Mouse (Mus musculus) MEL (cell line): ENCODE data around the gene Mog. TPM values are rescaled to one million over a fixed set of nuclear protein-coding genes. Genes with fewer than 3 reads are reported as not detected.

ENCODE experiments used
- DNase-seq: peaks from one replicate; pipeline ENCODE4 v3.0.0; 2011; ENCODE audit warnings: low read depth, low spot score
- H3K27ac ChIP-seq: 2 replicates; pipeline ENCODE4 v1.5.1; 2012; ENCODE audit warnings: low read depth, mild to moderate bottlenecking, control low read depth, low read length, moderate library complexity; ENCODE audit not compliant: control insufficient read depth
- H3K27me3 ChIP-seq, 2 experiments: fragments of 150-350 bp in 1 of 2; sonication (generic) in 1 of 2; 2 replicates each; pipeline ENCODE4 v1.6.1; 2012; ENCODE audit warnings: low read length in 2 of 2, mild to moderate bottlenecking in 2 of 2, improper control_type of control experiment in 1 of 2, moderate library complexity in 1 of 2; ENCODE audit not compliant: insufficient read depth in 2 of 2, control insufficient read depth in 1 of 2
- H3K36me3 ChIP-seq, 2 experiments: 2 replicates each; pipeline ENCODE4 v1.6.1; 2012 to 2014; ENCODE audit warnings: low read length in 2 of 2, improper control_type of control experiment in 1 of 2, inconsistent platforms in 1 of 2, mild to moderate bottlenecking in 1 of 2; ENCODE audit not compliant: insufficient read depth in 2 of 2, control insufficient read depth in 1 of 2
- H3K4me1 ChIP-seq, 2 experiments: fragments of 150-350 bp in 1 of 2; sonication (generic) in 1 of 2; 2 replicates each; pipeline ENCODE4 v1.6.1; 2012; ENCODE audit warnings: low read length in 2 of 2, improper control_type of control experiment in 1 of 2, mild to moderate bottlenecking in 1 of 2; ENCODE audit not compliant: insufficient read depth in 2 of 2, control insufficient read depth in 1 of 2
- H3K4me3 ChIP-seq, 2 experiments: fragments of 150-350 bp in 1 of 2; sonication (generic) in 1 of 2; 2 replicates each; pipeline ENCODE4 v1.5.1; 2012; ENCODE audit warnings: low read depth in 2 of 2, low read length in 2 of 2, mild to moderate bottlenecking in 2 of 2, moderate library complexity in 2 of 2, control low read depth in 1 of 2, improper control_type of control experiment in 1 of 2; ENCODE audit not compliant: control insufficient read depth in 1 of 2, insufficient read depth in 1 of 2
- H3K79me2 ChIP-seq: 2 replicates; pipeline ENCODE4 v1.6.1; 2012; ENCODE audit warnings: mild to moderate bottlenecking, low read length, moderate library complexity; ENCODE audit not compliant: control insufficient read depth, poor library complexity, insufficient read depth
- H3K9ac ChIP-seq: 2 replicates; pipeline ENCODE4 v1.6.1; 2012; ENCODE audit warnings: low read depth, mild to moderate bottlenecking, control low read depth, low read length, moderate library complexity; ENCODE audit not compliant: control insufficient read depth, poor library complexity, severe bottlenecking
- H3K9me3 ChIP-seq: fragments of 150-350 bp; sonication (generic); replicated peaks from 2 replicates; pipeline ENCODE4 v1.6.1; 2012; ENCODE audit warnings: mild to moderate bottlenecking, low read length, improper control_type of control experiment, moderate library complexity; ENCODE audit not compliant: insufficient read depth
- BHLHE40 ChIP-seq: IDR thresholded peaks from 2 replicates; pipeline ENCODE4 v1.6.1; 2012; ENCODE audit warnings: low read depth, mild to moderate bottlenecking, inconsistent platforms, low read length, improper control_type of control experiment, borderline replicate concordance
- CHD1 ChIP-seq: IDR thresholded peaks from 2 replicates; pipeline ENCODE4 v1.6.1; 2012; ENCODE audit warnings: low read depth, mild to moderate bottlenecking, inconsistent platforms, low read length, improper control_type of control experiment
- CHD2 ChIP-seq: IDR thresholded peaks from 2 replicates; pipeline ENCODE4 v1.6.1; 2011; ENCODE audit warnings: low read length, improper control_type of control experiment
- CTCF ChIP-seq, 3 experiments: IDR thresholded peaks in 2 of 3; conservative IDR thresholded peaks in 1 of 3; 2 replicates each; pipeline ENCODE4 v1.5.1; 2011 to 2012; ENCODE audit warnings: low read length in 3 of 3, low read depth in 2 of 3, mild to moderate bottlenecking in 2 of 3, improper control_type of control experiment in 1 of 3, inconsistent platforms in 1 of 3, mixed read lengths in 1 of 3, moderate library complexity in 1 of 3; ENCODE audit not compliant: control insufficient read depth in 1 of 3, insufficient read depth in 1 of 3, poor library complexity in 1 of 3, severe bottlenecking in 1 of 3
- ELF1 ChIP-seq: IDR thresholded peaks from 2 replicates; pipeline ENCODE4 v1.6.1; 2014; ENCODE audit warnings: low read depth, mild to moderate bottlenecking, inconsistent platforms, low read length, improper control_type of control experiment, moderate library complexity
- EP300 ChIP-seq, 2 experiments: IDR thresholded peaks; 2 replicates each; pipeline ENCODE4 v1.6.1; 2011; ENCODE audit warnings: improper control_type of control experiment in 2 of 2, low read length in 2 of 2, low read depth in 1 of 2, mild to moderate bottlenecking in 1 of 2
- JUND ChIP-seq: IDR thresholded peaks from 2 replicates; pipeline ENCODE4 v1.6.1; 2011; ENCODE audit warnings: low read depth, mild to moderate bottlenecking, improper control_type of control experiment, low read length
- MAFK ChIP-seq: IDR thresholded peaks from 2 replicates; pipeline ENCODE4 v1.6.1; 2011; ENCODE audit warnings: low read depth, mild to moderate bottlenecking, low read length, improper control_type of control experiment, borderline replicate concordance
- MAX ChIP-seq: IDR thresholded peaks from 2 replicates; pipeline ENCODE4 v1.6.1; 2011; ENCODE audit warnings: low read length, improper control_type of control experiment
- MYB ChIP-seq: IDR thresholded peaks from 2 replicates; pipeline ENCODE4 v1.6.1; 2011; ENCODE audit warnings: mild to moderate bottlenecking, low read depth, low read length, improper control_type of control experiment
- MYC ChIP-seq: IDR thresholded peaks from 2 replicates; pipeline ENCODE4 v1.6.1; 2011; ENCODE audit warnings: low read depth, mild to moderate bottlenecking, low read length, improper control_type of control experiment, moderate library complexity
- NRF1 ChIP-seq: IDR thresholded peaks from 2 replicates; pipeline ENCODE4 v1.6.1; 2014; ENCODE audit warnings: low read depth, mild to moderate bottlenecking, inconsistent platforms, low read length, improper control_type of control experiment, moderate library complexity; ENCODE audit not compliant: poor library complexity, insufficient read depth, severe bottlenecking
- RCOR1 ChIP-seq: IDR thresholded peaks from 2 replicates; pipeline ENCODE4 v1.6.1; 2012; ENCODE audit warnings: low read depth, mild to moderate bottlenecking, inconsistent platforms, low read length, improper control_type of control experiment
- SIN3A ChIP-seq: IDR thresholded peaks from 2 replicates; pipeline ENCODE4 v1.6.1; 2012; ENCODE audit warnings: low read length, improper control_type of control experiment, inconsistent platforms
- SMC3 ChIP-seq: IDR thresholded peaks from 2 replicates; pipeline ENCODE4 v1.6.1; 2011; ENCODE audit warnings: low read depth, low read length, improper control_type of control experiment
- TCF12 ChIP-seq: IDR thresholded peaks from 2 replicates; pipeline ENCODE4 v1.6.1; 2014; ENCODE audit warnings: low read depth, mild to moderate bottlenecking, inconsistent platforms, low read length, improper control_type of control experiment, moderate library complexity
- USF2 ChIP-seq, 2 experiments: IDR thresholded peaks; 2 replicates each; pipeline ENCODE4 v1.6.1; 2011 to 2012; ENCODE audit warnings: improper control_type of control experiment in 2 of 2, low read length in 2 of 2, borderline replicate concordance in 1 of 2, inconsistent platforms in 1 of 2, low read depth in 1 of 2, mild to moderate bottlenecking in 1 of 2; ENCODE audit not compliant: insufficient read depth in 1 of 2
- polyA plus RNA-seq, 2 experiments: library from polyadenylated mRNA; stranded (reverse) in 1 of 2; unstranded in 1 of 2; fragments of >175 nt in 1 of 2; fragments of >200 nt in 1 of 2; gene quantifications; 2 replicates each; pipeline versions ENCODE4 v1.2.1 to v1.2.4; 2012; ENCODE audit warnings: low replicate concordance in 2 of 2, low read depth in 1 of 2; ENCODE audit not compliant: insufficient read length in 2 of 2, insufficient read depth in 1 of 2, missing spikeins in 1 of 2
- total RNA-seq: library from RNA; depleted of rRNA; stranded (reverse); fragments of 300-350 nt; gene quantifications from 2 replicates; pipeline ENCODE4 v1.2.3, GENCODE M21; 2012

Mog gene
- total and polyA plus RNA-seq, 3 experiments, result not detected

GRCm38 (mm10) chr17:37056957-37057356 lies 33.8 kb upstream of the Mog start (continued):
- TF ChIP-seq SMC3, result no peak

- Histone ChIP-seq H3K9ac (no peak overlapping the region), H3K4me1 (no peaks in the 10 kb centered on the region), H3K27me3 (no peaks in the 10 kb centered on the region), H3K79me2 (no peaks in the 10 kb centered on the region; the same call in 1 of the 2 replicates), H3K36me3 (peaks cover 0 to 3% of the 10 kb centered on the region in 2 experiments; a peak in 2 of 4 replicates), H3K4me3 (no peak overlapping the region), H3K27ac (no peak overlapping the region), H3K9me3 (no peaks in the 10 kb centered on the region)
- no peak for TF ChIP-seq SMC3
- TF ChIP-seq CHD2, result no peak
- TF ChIP-seq ELF1, result no peak
- no peak for TF ChIP-seq EP300 (IDR thresholded peaks at IDR 0.05; ENCODE audit: low read depth in 1 of 2, low read length in 2 of 2)
- no peak for DNase-seq
These were observed 28.5 kb upstream of the Mog start for GRCm38 (mm10) chr17:37051745-37052144.

GRCm38 (mm10) chr17:37050876-37051275 lies 27.7 kb upstream of the Mog start:
- H3K79me2 ChIP-seq, result peaks cover 1% of the 10 kb centered on the region
- no peaks in the 10 kb centered on the region for H3K4me1 ChIP-seq
- peaks cover 0 to 3% of the 10 kb centered on the region in 2 experiments; a peak in 2 of 4 replicates for H3K36me3 ChIP-seq
- no peak for DNase-seq
- TF ChIP-seq CHD2 (no peak), EP300 (IDR thresholded peaks at IDR 0.05; ENCODE audit: low read depth in 1 of 2, low read length in 2 of 2) (no peak), MYC (no peak), CTCF (IDR thresholded peaks at IDR 0.05 in 2 of 3, conservative IDR thresholded peaks at IDR 0.05 in 1 of 3; ENCODE audit: control insufficient read depth in 1 of 3, insufficient read depth in 1 of 3, low read depth in 2 of 3, low read length in 3 of 3, poor library complexity in 1 of 3, severe bottlenecking in 1 of 3) (no peak), MAFK (no peak), JUND (no peak), CHD1 (no peak), NRF1 (no peak), SMC3 (no peak), BHLHE40 (no peak), SIN3A (no peak), TCF12 (no peak), USF2 (IDR thresholded peaks at IDR 0.05; ENCODE audit: borderline replicate concordance in 1 of 2, insufficient read depth in 1 of 2, low read depth in 1 of 2, low read length in 2 of 2) (no peak), MYB (no peak), MAX (no peak), RCOR1 (no peak)
- no peaks in the 10 kb centered on the region for H3K9me3 ChIP-seq
- no peak overlapping the region for H3K27ac ChIP-seq
- no peaks in the 10 kb centered on the region for H3K27me3 ChIP-seq
- H3K9ac ChIP-seq, result no peak overlapping the region
- H3K4me3 ChIP-seq, result no peak overlapping the region
